ENCODE assay signal across 23 mouse cellular contexts in genomic region chr17:79332864-79333263, GRCm38 (mm10). TPM values are rescaled to one million over a fixed set of nuclear protein-coding genes. Genes with fewer than 3 reads are reported as not detected.
DNase-seq lines count a peak whose midpoint lies in the region; ATAC-seq and TF ChIP-seq lines count a peak whose summit lies in the region.
"Had no signal": no experiment of that assay in that cellular context is flagged by ENCODE, and none has a peak within 500 bp of the region (broad histone marks: within the 10 kb centered on the region; RNA-seq: fewer than 3 reads in every experiment).

No protein-coding gene starts in this region.

- H3K4me3 ChIP-seq in heart, embryonic 16.5 days (ENCODE audit: low read length): no peak overlapping the region
- no peak overlapping the region for H3K4me3 ChIP-seq in heart, embryonic 11.5 days (ENCODE audit: low read depth, low read length)
- no peak overlapping the region for H3K4me3 ChIP-seq in myocyte
- no peak overlapping the region for H3K4me3 ChIP-seq in forebrain, postnatal 0 days (ENCODE audit: low read depth, low read length)
- H3K4me3 ChIP-seq in hindbrain, postnatal 0 days (ENCODE audit: low read length): no peak overlapping the region
- H3K4me3 ChIP-seq: embryonic facial prominence, embryonic 15.5 days; kidney, embryonic 15.5 days; limb, embryonic 12.5 days; liver, embryonic 13.5 days; lung, embryonic 15.5 days; megakaryocyte, embryonic 14.5 days had no signal

- 77% methylated on average over 3 of the region's 3 CpGs for WGBS in heart, embryonic 16.5 days
- WGBS in heart, embryonic 11.5 days (ENCODE audit: insufficient replicate concordance): 80% methylated on average over 3 of the region's 3 CpGs
- 91% methylated on average over 3 of the region's 3 CpGs for WGBS in forebrain, postnatal 0 days
- WGBS in hindbrain, postnatal 0 days: 83% methylated on average over 3 of the region's 3 CpGs

- H3K27ac ChIP-seq in heart, embryonic 16.5 days (ENCODE audit: low read length): peak overlapping the region; percentile 12; the same call in 1 of the 2 replicates
- H3K27ac ChIP-seq in heart, embryonic 11.5 days (ENCODE audit: low read depth, low read length): no peak overlapping the region
- H3K27ac ChIP-seq in forebrain, postnatal 0 days (ENCODE audit: low read depth, low read length): no peak overlapping the region
- no peak overlapping the region for H3K27ac ChIP-seq in hindbrain, postnatal 0 days
- H3K27ac ChIP-seq: embryonic facial prominence, embryonic 15.5 days; kidney, embryonic 15.5 days; limb, embryonic 12.5 days; liver, embryonic 13.5 days; lung, embryonic 15.5 days had no signal

- no peak for TF ChIP-seq POLR2A in myocyte (IDR thresholded peaks at IDR 0.05; ENCODE audit: insufficient read length, low read depth)

- H3K9ac ChIP-seq in heart, embryonic 16.5 days (ENCODE audit: low read length): no peak overlapping the region
- H3K9ac ChIP-seq in heart, embryonic 11.5 days (ENCODE audit: low read depth, low read length): no peak overlapping the region
- H3K9ac ChIP-seq in forebrain, postnatal 0 days: no peak overlapping the region
- H3K9ac ChIP-seq in hindbrain, postnatal 0 days (replicated peaks; ENCODE audit: low read length): no peak overlapping the region
- H3K9ac ChIP-seq: embryonic facial prominence, embryonic 15.5 days; kidney, embryonic 15.5 days; limb, embryonic 12.5 days; liver, embryonic 13.5 days; lung, embryonic 15.5 days had no signal

- no peak for TF ChIP-seq CTCF in forebrain, postnatal 0 days (IDR thresholded peaks at IDR 0.05; ENCODE audit: low read depth)
- no peak for TF ChIP-seq CTCF in hindbrain, postnatal 0 days (IDR thresholded peaks at IDR 0.05; ENCODE audit: low read depth)

- H3K27me3 ChIP-seq in heart, embryonic 16.5 days (ENCODE audit: control insufficient read depth, insufficient read depth, low read length): no peaks in the 10 kb centered on the region
- no peaks in the 10 kb centered on the region for H3K27me3 ChIP-seq in heart, embryonic 11.5 days (ENCODE audit: control insufficient read depth, insufficient read depth, low read length)
- H3K27me3 ChIP-seq in myocyte (ENCODE audit: control insufficient read depth, insufficient read depth, insufficient read length): no peaks in the 10 kb centered on the region
- H3K27me3 ChIP-seq in forebrain, postnatal 0 days (ENCODE audit: insufficient read depth, low read length): no peaks in the 10 kb centered on the region
- H3K27me3 ChIP-seq in hindbrain, postnatal 0 days (ENCODE audit: insufficient read depth, low read length): no peaks in the 10 kb centered on the region
- H3K27me3 ChIP-seq: embryonic facial prominence, embryonic 15.5 days; kidney, embryonic 15.5 days; limb, embryonic 12.5 days; liver, embryonic 13.5 days; lung, embryonic 15.5 days; megakaryocyte, embryonic 14.5 days; Patski had no signal

- H3K4me2 ChIP-seq in heart, embryonic 16.5 days (ENCODE audit: low read depth, low read length): no peak overlapping the region
- no peak overlapping the region for H3K4me2 ChIP-seq in heart, embryonic 11.5 days
- H3K4me2 ChIP-seq in myocyte (ENCODE audit: low read depth): no peak overlapping the region
- no peak overlapping the region for H3K4me2 ChIP-seq in forebrain, postnatal 0 days (ENCODE audit: low read depth)
- H3K4me2 ChIP-seq in hindbrain, postnatal 0 days (ENCODE audit: low read depth, low read length): no peak overlapping the region
- H3K4me2 ChIP-seq: embryonic facial prominence, embryonic 15.5 days; kidney, embryonic 15.5 days; limb, embryonic 12.5 days; liver, embryonic 13.5 days; lung, embryonic 15.5 days had no signal

- no peak overlapping the region for H3ac ChIP-seq in myocyte (ENCODE audit: control insufficient read depth, insufficient read length)

- peaks cover 8% of the 10 kb centered on the region for H3K4me1 ChIP-seq in heart, embryonic 16.5 days (ENCODE audit: control insufficient read depth, insufficient read depth, low read length)
- peaks cover under 1% of the 10 kb centered on the region; the same call in 1 of the 2 replicates for H3K4me1 ChIP-seq in heart, embryonic 11.5 days (ENCODE audit: control insufficient read depth, insufficient read depth, low read length)
- H3K4me1 ChIP-seq in forebrain, postnatal 0 days (ENCODE audit: insufficient read depth): no peaks in the 10 kb centered on the region; the same call in 1 of the 2 replicates
- no peaks in the 10 kb centered on the region for H3K4me1 ChIP-seq in hindbrain, postnatal 0 days (ENCODE audit: insufficient read depth, low read length)
- H3K4me1 ChIP-seq: embryonic facial prominence, embryonic 15.5 days; kidney, embryonic 15.5 days; limb, embryonic 12.5 days; lung, embryonic 15.5 days had no signal

- H3K36me3 ChIP-seq in heart, embryonic 16.5 days (ENCODE audit: control insufficient read depth, insufficient read depth): peaks cover 43% of the 10 kb centered on the region
- 0 out of 2 replicates have a peak, but pooled peaks cover 2% of the 10 kb centered on the region for H3K36me3 ChIP-seq in heart, embryonic 11.5 days (ENCODE audit: control insufficient read depth, insufficient read depth, low read length)
- H3K36me3 ChIP-seq in myocyte (ENCODE audit: control insufficient read depth, insufficient read depth): peaks cover 34% of the 10 kb centered on the region
- H3K36me3 ChIP-seq in forebrain, postnatal 0 days (ENCODE audit: insufficient read depth): peaks cover 21% of the 10 kb centered on the region
- H3K36me3 ChIP-seq in hindbrain, postnatal 0 days (ENCODE audit: insufficient read depth, low read length): peaks cover 10% of the 10 kb centered on the region; the same call in 1 of the 2 replicates

- ATAC-seq in frontal cortex, adult (ENCODE audit: low TSS enrichment): 0 out of 2 replicates have a peak, but pooled peaks have one; percentile 26
- peak; percentile 41; the same call in 1 of the 2 replicates for ATAC-seq in heart, embryonic 16.5 days (replicated peaks; ENCODE audit: extremely low read depth, insufficient read depth, low FRiP score)
- no peak for ATAC-seq in heart, embryonic 11.5 days (replicated peaks; ENCODE audit: insufficient number of reproducible peaks, low FRiP score, low TSS enrichment)
- peak; percentile 97 for ATAC-seq in granulocyte monocyte progenitor cell, adult 5-6 weeks (replicated peaks; ENCODE audit: poor library complexity, severe bottlenecking)
- no peak for ATAC-seq in forebrain, postnatal 0 days
- ATAC-seq in hindbrain, postnatal 0 days: no peak
- ATAC-seq: activated CD4-positive, CD25-positive, alpha-beta regulatory T cell, adult 4 months; CD4-positive, CD25-positive, alpha-beta regulatory T cell, adult 4 months; hindbrain, embryonic 16.5 days; intestine, postnatal 0 days; Patski had no signal

- peaks cover 22% of the 10 kb centered on the region for H3K79me2 ChIP-seq in myocyte (ENCODE audit: control insufficient read depth, insufficient read depth)

- peaks cover 4% of the 10 kb centered on the region for H3K9me3 ChIP-seq in heart, embryonic 16.5 days (replicated peaks; ENCODE audit: control insufficient read depth, low read length)
- H3K9me3 ChIP-seq in heart, embryonic 11.5 days (replicated peaks; ENCODE audit: control insufficient read depth, low read length): no peaks in the 10 kb centered on the region
- no peaks in the 10 kb centered on the region for H3K9me3 ChIP-seq in forebrain, postnatal 0 days (ENCODE audit: low read length)
- H3K9me3 ChIP-seq in hindbrain, postnatal 0 days (ENCODE audit: low read length): no peaks in the 10 kb centered on the region
- H3K9me3 ChIP-seq: embryonic facial prominence, embryonic 15.5 days; kidney, embryonic 15.5 days; limb, embryonic 12.5 days; liver, embryonic 13.5 days; lung, embryonic 15.5 days had no signal

- DNase-seq in frontal cortex, postnatal 10 days (ENCODE audit: low spot score in 2 of 2): no peak
- DNase-seq in forebrain, postnatal 0 days: no peak
- DNase-seq in hindbrain, postnatal 0 days (ENCODE audit: low spot score): no peak
- DNase-seq: adrenal gland, postnatal 10 days; cerebellum, postnatal 25 days; gastrocnemius, postnatal 36 days; kidney, postnatal 4 days; liver, embryonic 13.5 days had no signal

TF ChIP-seq in myocyte, 11 proteins besides CTCF, POLR2A, EP300 and RAD21:
- TF ChIP-seq E2F4 (IDR thresholded peaks at IDR 0.05; ENCODE audit: insufficient read depth): no peak
- TF ChIP-seq POLR2AphosphoS2 (IDR thresholded peaks at IDR 0.05; ENCODE audit: insufficient read length, low read depth): peak; percentile 57

RNA-seq across cellular contexts. Expression of gene Cdc42ep3, which starts 22.0 kb away (rescaled TPM):
- 72.3 and 73.7 TPM in 2 replicates for polyA plus RNA-seq in heart, embryonic 16.5 days (2015; fragmentation: Nextera tagmentation; extraction: Ambion mirVana)
- polyA plus RNA-seq in heart, embryonic 11.5 days (2014; fragmentation: Nextera tagmentation; extraction: Ambion mirVana): 35.0 and 36.0 TPM in 2 replicates
- total RNA-seq in granulocyte monocyte progenitor cell, adult 5-6 weeks (2014; fragmentation: Nextera tagmentation): 38.1 and 45.1 TPM in 2 replicates
- total RNA-seq in granulocyte monocyte progenitor cell, adult 5-6 weeks (2017): 80.7 and 88.2 TPM in 2 replicates
- polyA plus RNA-seq in myocyte (2012; fragmentation: generic; extraction: Trizol): 42.8 TPM
- 38.6 and 40.9 TPM in 2 replicates for total RNA-seq in forebrain, postnatal 0 days (2014; rRNA removed)
- 54.0 and 54.8 TPM in 2 replicates for polyA plus RNA-seq in forebrain, postnatal 0 days (2015; fragmentation: Nextera tagmentation; extraction: Ambion mirVana)
- 18.1 and 22.3 TPM in 2 replicates for total RNA-seq in hindbrain, postnatal 0 days (2014; rRNA removed)
- 34.9 and 35.9 TPM in 2 replicates for polyA plus RNA-seq in hindbrain, postnatal 0 days (2015; fragmentation: Nextera tagmentation; extraction: Ambion mirVana)

Comparison
In these comparisons a context has a peak if more than half of its experiments do, and no peak if none do; other contexts are left out.
1. ATAC-seq: peak in frontal cortex, adult (single experiment), heart, embryonic 16.5 days (single experiment) and granulocyte monocyte progenitor cell, adult 5-6 weeks (single experiment); none in heart, embryonic 11.5 days (single experiment), forebrain, postnatal 0 days (single experiment) and hindbrain, postnatal 0 days (single experiment).